Mouse (Mus musculus) hematopoietic stem cell, adult 5-6 weeks (primary cell): ENCODE measurements around the gene Gli3. TPM values are rescaled to one million over a fixed set of nuclear protein-coding genes. Genes with fewer than 3 reads are reported as not detected.

ENCODE experiments used
- ATAC-seq, 2 experiments: fragments of 125-278 bp in 1 of 2; replicated peaks in 1 of 2; 2 replicates each; pipeline ENCODE4 v1.8.0; 2016 to 2017; ENCODE audit warnings: inconsistent platforms in 2 of 2, mild to moderate bottlenecking in 2 of 2, moderate number of reproducible peaks in 2 of 2, low read depth in 1 of 2, moderate TSS enrichment in 1 of 2; ENCODE audit not compliant: low FRiP score in 2 of 2, poor library complexity in 2 of 2, severe bottlenecking in 2 of 2, insufficient read depth in 1 of 2, low TSS enrichment in 1 of 2
- total RNA-seq: library from RNA; stranded (forward); fragments of 172-1452, 232-1000 nt; gene quantifications from 2 replicates; pipeline ENCODE4 v1.2.3, GENCODE M21; 2017

Gli3 gene
- total RNA-seq, 1 experiment from 2014 or later = 0.05 TPM

DNA sequence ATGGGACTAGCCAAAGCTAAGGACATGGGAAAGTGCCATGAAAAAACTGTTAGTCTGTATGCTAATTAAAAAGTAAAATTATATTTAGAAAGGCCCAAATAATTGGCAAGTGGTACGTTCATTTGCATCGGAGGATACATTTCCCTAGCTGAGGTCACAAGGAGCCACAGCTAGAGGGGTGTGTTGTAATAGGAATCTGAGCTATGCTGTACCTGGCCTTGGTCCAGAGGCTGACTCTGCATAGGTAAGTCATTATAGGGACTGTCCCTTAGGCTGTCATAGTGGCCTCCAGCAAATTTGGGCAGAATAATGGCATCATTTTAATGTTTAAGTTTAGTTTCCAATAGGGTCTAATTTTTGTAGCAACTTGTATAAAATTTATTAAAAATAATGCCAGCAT lies 75.4 kb downstream of the Gli3 start:
- ATAC-seq = no peak

GRCm38 (mm10) chr13:15542053-15542452 lies 79.0 kb downstream of the Gli3 start:
- no peak for ATAC-seq

DNA sequence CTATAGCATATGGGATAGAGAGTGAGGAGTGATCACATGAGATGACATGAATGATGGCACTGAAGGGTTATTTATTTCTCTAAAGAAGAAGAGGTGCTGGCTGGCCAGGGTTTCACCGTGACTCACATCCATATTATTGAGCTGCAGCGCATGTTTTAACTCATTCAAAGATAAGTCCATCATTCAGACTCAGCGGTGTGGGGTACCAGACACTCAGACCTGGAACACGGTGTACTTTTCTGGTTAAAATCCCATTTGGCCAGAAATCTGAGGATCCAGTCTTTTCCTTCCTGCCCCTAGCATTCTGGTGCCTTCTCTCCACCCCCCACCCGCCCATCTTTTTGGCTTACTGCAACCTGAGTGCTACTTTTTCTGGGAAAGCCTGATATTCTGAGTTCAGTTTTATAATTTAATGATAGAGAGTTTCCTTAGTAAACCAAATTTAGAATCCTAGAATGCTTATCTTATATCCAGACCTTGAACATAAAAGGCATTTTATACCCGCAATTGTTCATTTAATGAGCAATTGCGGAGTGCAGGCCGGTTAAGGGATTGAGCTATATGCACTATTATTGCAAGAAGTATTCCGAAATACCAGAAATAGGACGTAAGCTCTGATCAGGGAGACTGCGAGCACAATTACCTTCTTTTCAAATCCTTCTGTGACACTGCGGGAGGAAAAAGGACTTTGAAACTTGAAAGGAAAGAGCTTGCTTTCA lies 80.3 kb downstream of the Gli3 start:
- no peak for ATAC-seq

- no peak for ATAC-seq
These were observed 81.0 kb downstream of the Gli3 start for GRCm38 (mm10) chr13:15543888-15544640.

- ATAC-seq = no peak
These were observed 82.4 kb downstream of the Gli3 start for GRCm38 (mm10) chr13:15545346-15545896.

DNA sequence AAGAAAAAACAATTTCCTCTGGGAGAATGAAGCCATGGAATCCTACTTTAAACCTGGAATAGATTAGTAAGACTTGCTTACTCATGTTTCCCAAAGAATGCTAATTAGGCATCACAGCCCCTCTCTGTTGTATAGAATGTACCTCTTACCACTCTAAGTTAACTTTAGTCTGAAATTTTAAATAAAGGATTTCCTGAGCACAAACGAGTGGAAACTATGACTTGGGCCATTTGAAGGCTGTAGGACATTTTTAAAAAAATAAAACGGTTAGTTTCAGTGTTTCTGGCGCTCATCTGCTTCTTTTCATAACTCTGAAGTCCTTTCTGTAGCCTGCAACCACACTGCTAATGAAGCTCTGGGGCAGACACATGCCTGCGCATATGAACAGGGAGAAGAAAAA lies 83.2 kb downstream of the Gli3 start:
- ATAC-seq = no peak

DNA sequence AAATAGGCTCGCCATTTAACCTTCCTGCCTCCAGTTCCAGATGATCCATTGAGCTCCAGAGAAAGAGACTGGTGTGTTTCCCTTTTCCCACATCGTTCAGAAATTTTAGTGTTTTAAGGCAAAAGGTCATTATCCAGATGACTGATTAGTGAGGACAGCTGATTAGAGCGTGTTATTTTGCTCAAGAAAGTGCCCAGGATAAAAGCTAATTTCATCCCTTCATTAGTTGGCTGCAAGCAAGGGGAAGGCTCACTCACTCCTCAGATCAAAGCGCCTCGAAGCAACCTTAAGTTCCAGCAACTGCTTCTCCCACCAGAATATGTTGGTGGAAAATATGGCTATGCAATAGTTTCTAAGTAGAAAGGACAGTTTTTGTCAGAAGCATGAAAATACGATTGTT lies 86.4 kb downstream of the Gli3 start:
- ATAC-seq = no peak

- ATAC-seq = no peak
These were observed 87.1 kb downstream of the Gli3 start for GRCm38 (mm10) chr13:15550027-15550602.

DNA sequence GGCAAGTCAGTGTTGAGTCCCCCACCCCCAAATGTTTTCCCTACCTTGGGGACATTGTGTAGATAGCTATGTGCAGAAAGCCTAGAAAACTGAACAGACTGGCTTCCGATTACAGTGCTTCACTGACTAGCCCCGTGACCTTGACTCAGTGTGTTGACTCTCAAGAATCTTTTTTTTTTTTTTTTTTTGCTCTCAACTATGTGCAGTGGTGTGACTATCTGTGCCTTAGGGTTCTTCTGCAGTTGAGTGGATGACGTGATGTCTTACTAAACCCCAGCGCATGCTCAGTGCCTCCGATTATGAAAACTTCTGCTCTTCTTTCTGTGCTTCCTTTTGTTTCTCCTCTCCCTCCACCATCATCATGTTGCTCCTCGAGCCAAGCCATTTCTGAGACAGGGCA lies 87.7 kb downstream of the Gli3 start:
- ATAC-seq = no peak

DNA sequence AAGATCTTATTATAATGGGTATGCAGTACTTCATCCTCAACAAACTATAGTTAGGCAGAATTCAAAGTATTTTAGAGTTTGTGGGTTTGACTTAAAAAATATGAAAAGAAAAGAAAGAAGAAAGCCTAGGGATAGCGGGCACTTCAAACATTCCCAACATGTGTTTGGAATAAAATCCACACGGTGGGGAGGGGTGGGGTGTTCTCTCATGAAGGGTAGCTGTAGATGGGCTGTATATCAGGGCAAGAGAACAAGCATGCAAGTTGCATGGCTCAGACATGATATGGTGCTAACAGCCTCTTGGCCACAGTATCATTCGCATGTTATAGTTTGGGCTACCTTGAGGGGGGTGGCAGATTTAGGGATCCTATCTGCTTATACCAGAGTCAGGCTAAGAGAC lies 89.0 kb downstream of the Gli3 start:
- no peak for ATAC-seq

DNA sequence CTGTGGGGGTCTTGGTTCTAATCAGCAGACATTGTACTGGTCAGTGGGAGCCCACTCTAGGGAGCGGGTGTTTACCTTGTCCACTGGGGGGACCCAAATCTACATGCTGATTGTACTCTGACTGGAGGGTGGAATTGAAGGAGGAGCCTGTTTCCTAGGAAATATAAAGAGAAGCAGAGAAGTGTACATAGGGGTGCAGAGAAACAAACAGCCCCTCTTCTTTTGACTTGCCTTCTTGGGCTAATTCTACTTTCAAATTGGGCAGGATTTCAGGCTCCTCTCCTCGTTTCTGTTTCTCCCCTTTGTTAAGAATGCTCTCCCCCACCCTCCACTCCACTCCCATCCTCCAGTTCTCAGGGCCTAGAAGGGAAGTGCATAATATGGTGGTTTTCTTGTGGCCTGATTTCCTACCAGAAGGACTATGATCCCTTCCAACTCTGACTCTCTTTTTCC lies 93.6 kb downstream of the Gli3 start:
- ATAC-seq = peak; percentile 46 to 54; a peak in 2 of 4 replicates

DNA sequence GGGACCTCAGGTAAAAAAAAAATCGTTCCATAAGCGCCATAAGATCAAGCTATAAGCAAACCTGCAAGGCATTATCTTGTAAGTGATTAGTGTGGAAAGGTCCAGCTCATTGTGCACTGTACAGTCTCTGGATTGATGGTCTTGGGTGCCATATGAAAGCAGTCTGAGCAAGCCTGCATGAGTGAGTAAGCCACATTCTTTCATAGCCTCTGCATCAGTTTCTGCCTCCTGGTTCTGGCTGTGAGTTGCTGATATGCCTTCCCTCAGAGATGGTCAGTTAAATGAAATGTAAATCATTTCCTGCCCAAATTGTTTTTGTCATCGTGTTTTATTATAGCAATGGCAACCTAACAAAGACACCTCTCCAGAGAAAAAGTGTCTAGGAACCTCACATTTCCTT lies 98.4 kb downstream of the Gli3 start:
- ATAC-seq = no peak

DNA sequence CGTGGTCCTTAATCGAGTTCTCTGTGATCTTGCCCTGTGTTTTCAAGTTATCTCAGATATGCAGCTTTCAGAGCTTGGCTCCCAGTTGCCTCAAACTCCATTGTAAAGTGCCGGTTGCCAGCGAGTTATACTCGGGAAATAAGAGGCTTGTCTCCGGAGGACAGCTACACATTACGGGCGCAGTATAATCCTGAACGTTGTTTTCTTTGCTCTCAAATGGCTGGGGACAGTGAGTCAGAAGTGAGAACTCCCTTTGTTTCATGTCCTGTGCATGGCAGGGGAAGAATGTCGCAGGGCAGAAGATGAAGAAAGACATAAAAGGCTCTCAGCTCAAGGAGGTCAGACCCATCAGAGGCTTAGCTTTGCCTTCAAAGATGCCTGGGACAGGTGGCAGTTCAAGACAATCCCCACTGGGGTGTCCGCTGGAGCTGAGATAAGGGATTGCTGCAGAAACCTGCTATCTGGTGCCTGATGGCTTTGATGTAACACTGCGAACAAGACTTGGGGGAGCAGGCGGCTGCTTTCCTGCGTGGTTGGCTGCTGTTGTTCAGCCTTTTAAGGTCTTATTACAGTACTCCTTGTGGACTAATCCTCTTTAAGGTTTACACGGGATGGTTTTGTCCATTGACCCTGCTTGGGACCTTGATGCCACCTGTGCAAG lies 108.0 kb downstream of the Gli3 start:
- no peak for ATAC-seq

GRCm38 (mm10) chr13:15577133-15577917 lies 114.3 kb downstream of the Gli3 start:
- no peak for ATAC-seq

DNA sequence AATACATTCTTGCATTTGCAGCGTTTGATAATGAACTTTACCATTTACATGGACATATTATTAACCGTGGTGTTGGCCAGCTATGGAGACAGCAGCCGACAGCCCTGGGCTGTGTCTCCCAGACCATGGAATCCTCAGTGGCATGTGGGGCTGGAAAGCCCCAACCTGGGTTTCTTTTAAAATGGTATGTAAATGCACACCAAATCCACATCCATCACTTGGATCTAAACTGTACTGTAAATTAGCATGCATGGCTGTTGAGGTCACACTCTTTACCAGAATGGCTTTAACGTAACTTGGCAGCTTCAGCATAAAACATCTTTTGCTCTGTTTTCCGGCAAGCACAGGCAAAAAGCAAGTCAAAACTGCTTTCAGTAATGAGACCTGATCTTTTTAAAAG lies 117.4 kb downstream of the Gli3 start:
- ATAC-seq = no peak

DNA sequence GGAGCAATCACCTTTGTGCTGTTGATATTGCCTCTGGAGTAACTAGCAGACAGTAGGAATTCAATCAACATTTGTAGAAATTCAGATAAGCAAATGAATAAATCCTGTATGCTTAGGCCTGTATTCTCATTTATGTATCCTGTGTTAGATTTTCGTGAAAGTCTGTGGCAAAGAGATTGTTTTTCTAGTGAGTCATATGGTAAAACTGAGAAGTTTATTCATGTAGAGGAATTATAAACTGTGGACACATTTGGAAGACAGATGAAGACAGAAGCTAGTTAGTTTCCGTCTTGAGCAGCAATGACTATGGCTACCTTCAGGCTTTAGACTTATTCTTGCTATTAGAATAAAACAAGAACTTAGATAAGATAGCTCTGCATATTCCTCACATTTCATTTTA lies 122.9 kb downstream of the Gli3 start:
- ATAC-seq = no peak
